Mouse (Mus musculus) testis, adult 2 months (tissue): ENCODE results near the gene Dram2.

Experiments used
- CTCF ChIP-seq: fragments of 200-500 bp; IDR thresholded peaks from 2 replicates; pipeline ENCODE4 v1.5.1; 2012; ENCODE audit warnings: low read depth, mild to moderate bottlenecking, inconsistent platforms, low read length, moderate library complexity; ENCODE audit not compliant: control insufficient read depth, insufficient read depth, insufficient replicate concordance
- POLR2A ChIP-seq: fragments of 200-500 bp; IDR thresholded peaks from 2 replicates; pipeline ENCODE4 v1.6.1; 2012; ENCODE audit warnings: low read depth, mild to moderate bottlenecking, inconsistent platforms, low read length, moderate library complexity; ENCODE audit not compliant: control insufficient read depth

DNA sequence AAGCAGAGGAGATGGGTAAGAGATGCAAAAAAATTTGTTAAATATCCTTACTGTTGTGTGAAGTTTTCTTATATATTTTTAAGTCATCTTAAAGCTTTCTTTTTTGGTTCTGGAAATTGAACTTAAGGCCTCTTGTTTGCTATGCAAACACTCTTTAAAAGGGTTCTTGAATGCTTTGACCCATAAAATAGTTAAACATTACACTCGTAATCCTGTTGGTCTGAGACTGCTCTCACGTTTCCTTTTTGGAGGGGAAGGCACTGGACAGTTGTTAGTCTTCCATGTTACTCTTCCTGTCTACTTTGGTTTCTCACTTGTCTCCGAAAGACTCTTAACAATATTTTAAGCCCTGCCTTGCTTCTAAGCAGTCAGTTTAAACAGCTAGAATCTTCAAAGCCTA, 1.4 kb downstream of the Dram2 start:
- TF ChIP-seq CTCF (no peak), POLR2A (no peak)
